Mouse (Mus musculus): ENCODE measurements around the gene Map7d1. TPM values are rescaled to one million over a fixed set of nuclear protein-coding genes. Genes with fewer than 3 reads are reported as not detected.

Gene Map7d1
- 59.8 and 69.7 TPM in 2 replicates for polyA plus RNA-seq (2016; fragmentation: Nextera tagmentation; extraction: Ambion mirVana)

DNA sequence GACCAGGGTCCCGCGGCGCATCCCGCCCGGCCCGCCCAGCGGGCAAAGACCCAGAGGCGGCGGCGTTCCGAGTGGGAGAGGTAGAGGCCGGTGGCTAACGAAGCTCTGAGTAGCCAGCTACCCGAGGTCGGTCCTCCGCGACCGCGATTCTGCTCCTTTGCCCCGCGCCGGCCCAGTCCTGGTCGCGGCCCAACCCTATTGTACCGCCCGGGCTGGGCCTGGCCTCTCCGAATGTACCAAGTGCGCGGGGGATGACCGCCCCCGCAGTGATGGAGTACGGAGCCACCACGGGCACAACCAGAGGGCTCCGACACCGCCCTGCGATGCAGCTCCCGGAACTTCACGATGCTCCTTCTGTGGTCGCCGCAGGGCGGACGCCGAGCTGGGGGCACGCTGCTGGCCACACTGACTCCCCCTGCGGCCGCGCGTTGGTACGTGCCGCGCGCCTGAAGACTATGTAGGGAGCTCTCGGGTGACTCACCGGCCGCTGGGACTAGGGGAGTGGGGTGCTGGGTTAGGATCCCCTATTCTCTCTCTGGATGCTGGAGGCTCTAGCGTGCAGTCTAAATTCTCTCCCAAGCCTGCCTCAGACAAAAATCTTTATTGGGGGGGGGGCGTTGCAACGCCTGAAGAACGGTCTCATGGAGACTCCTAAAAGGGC lies at the start of gene Map7d1:
Gene Map7d1, minus strand, starts transcription at position 213 of the 661 bp plus-strand sequence.
- Histone ChIP-seq H3K27me3 (ENCODE audit: low read depth, poor library complexity, severe bottlenecking) (no peaks in the 10 kb centered on the region), H3K4me3 (peak within 1 kb of the TSS; percentile 100), H3K27ac (replicated peaks) (peak within 1 kb of the TSS; percentile 100), H3K4me1 (peaks cover 84% of the 10 kb centered on the region), H3K9me3 (replicated peaks) (no peaks in the 10 kb centered on the region), H3K36me3 (peaks cover 17% of the 10 kb centered on the region)
- WGBS, result under 1% methylated on average over 59 of the region's 59 CpGs
- peak; percentile 91 for DNase-seq (ENCODE audit: low spot score)

DNA sequence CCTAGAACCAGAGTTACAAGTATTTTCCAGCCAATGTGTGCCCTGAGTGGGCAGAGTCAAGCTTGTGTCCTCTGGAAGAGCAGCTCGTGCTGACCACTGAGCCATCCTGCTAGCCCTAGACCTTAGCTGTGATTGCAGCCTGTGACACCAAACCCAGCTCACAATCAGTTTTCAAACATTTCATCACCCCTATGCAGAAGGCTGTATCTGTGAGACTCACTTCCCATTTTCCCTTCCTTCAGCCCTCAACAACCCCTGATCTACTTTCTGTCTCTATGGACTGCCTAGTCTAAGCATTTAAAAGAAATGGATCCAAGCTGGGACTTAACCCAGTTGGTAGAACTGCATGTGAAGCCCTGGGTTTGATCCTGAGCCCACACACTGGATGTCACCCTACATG lies 49.3 kb upstream of the Map7d1 start:
- Histone ChIP-seq H3K27ac (replicated peaks) (no peak overlapping the region), H3K4me3 (no peak overlapping the region), H3K27me3 (ENCODE audit: low read depth, poor library complexity, severe bottlenecking) (peaks cover 57% of the 10 kb centered on the region), H3K36me3 (no peaks in the 10 kb centered on the region), H3K4me1 (peaks cover 32% of the 10 kb centered on the region), H3K9me3 (replicated peaks) (peaks cover 5% of the 10 kb centered on the region; the same call in 1 of the 2 replicates)
- no peak for DNase-seq (ENCODE audit: low spot score)
- WGBS, result 84% methylated on average over 1 of the region's 1 CpGs

DNA sequence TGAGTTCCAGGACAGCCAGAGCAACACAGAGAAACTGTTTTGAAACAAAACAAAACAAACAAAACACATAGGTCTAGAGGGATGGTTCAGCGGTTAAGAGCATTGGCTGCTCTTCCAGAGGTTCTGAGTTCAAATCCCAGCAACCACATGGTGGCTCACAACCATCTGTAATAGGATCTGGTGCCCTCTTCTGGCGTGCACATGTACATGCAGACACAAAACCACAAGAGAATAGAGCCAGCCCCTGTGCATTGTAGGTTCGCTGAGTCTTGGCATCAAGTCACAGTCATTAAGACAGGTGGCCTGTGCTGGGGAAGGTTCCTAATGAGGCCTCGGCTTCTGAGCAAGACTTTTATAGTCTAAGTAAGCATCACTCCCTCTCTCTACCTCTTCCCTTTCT lies 47.7 kb upstream of the Map7d1 start:
- 60% methylated on average over 4 of the region's 4 CpGs for WGBS
- no peak overlapping the region for H3K4me3 ChIP-seq
- DNase-seq (ENCODE audit: low spot score), result no peak
- no peaks in the 10 kb centered on the region for H3K36me3 ChIP-seq
- peaks cover 5% of the 10 kb centered on the region; the same call in 1 of the 2 replicates for H3K9me3 ChIP-seq (replicated peaks)
- H3K4me1 ChIP-seq, result peaks cover 20% of the 10 kb centered on the region
- peaks cover 64% of the 10 kb centered on the region for H3K27me3 ChIP-seq (ENCODE audit: low read depth, poor library complexity, severe bottlenecking)
- no peak overlapping the region for H3K27ac ChIP-seq (replicated peaks)

DNA sequence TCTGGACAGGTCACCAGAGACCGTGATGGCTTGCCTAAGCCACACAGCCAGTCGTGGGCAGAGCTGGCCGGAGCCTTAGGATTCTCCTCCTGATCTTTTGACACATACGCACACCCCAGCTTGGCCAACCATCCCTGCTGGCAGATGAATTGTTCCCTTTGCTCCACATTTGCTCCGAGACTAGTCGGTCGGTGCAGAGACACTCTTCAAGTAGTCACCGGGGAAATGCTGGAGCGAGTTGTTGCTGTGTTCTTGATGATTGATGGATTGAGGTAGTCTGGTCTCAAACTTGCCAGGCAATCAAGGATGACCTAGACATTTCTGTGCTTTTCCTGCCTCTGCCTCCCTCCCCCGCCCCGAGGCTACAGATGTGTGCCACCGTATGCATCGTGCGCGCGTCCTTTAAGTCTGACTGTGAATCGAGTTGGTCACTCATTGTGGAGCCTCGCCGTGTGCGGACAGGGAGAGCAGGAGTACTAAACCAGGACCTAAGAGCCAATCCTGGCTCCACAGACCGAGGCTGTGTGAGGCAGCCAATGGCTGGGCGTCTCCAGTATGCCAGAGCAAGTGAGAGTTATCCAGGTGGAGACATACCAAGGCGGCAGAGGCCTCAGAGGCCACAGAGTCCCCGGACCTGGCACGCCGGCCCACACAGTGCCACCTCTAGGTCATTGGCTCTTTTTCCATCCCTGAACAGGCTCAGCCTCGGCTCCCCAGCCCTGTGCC lies 45.6 kb upstream of the Map7d1 start:
- Histone ChIP-seq H3K4me3 (peak overlapping the region; percentile 46), H3K27ac (replicated peaks) (no peak overlapping the region), H3K36me3 (no peaks in the 10 kb centered on the region), H3K4me1 (peaks cover 27% of the 10 kb centered on the region), H3K27me3 (ENCODE audit: low read depth, poor library complexity, severe bottlenecking) (peaks cover 75% of the 10 kb centered on the region), H3K9me3 (replicated peaks) (peaks cover 5% of the 10 kb centered on the region; the same call in 1 of the 2 replicates)
- 3% methylated on average over 27 of the region's 27 CpGs for WGBS
- peak; percentile 20 for DNase-seq (ENCODE audit: low spot score)

DNA sequence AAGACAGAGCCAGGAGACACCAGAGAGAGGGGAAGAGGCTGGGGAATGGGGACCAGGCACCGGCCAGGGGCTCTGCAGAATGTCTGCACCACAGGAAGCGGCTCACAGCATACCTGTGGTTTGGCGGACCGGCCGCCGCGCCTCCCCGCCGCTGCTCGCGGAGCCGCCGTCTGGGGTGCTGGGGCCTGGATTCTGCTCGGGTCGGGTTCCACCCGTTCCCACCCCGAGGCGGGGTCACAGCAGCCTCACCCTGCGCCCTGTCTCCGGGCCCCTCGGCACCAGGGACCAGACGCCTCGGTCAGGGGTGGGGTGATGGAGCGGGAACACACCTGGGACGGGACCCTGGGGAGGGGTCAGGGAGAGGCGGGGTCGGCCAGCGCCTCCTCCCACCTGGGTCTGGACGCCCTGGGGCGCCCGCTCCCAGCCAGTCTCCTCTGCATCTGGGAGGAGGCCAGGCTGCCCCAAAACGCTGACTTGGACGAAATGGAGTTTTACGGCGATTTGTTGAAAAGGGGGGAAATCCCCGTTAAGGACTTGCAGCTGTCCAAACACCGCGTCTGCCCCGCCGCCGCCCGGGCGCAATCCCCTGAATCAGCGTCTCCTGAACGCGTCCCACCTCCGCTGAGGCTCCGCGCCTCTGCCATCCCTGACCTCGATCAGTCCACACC lies 44.9 kb upstream of the Map7d1 start:
- DNase-seq (ENCODE audit: low spot score), result peak; percentile 43
- Histone ChIP-seq H3K4me3 (peak overlapping the region; percentile 46), H3K9me3 (replicated peaks) (peaks cover 2% of the 10 kb centered on the region; the same call in 1 of the 2 replicates), H3K27me3 (ENCODE audit: low read depth, poor library complexity, severe bottlenecking) (peaks cover 82% of the 10 kb centered on the region), H3K36me3 (no peaks in the 10 kb centered on the region), H3K4me1 (peaks cover 33% of the 10 kb centered on the region), H3K27ac (replicated peaks) (no peak overlapping the region)
- WGBS, result under 1% methylated on average over 50 of the region's 50 CpGs

DNA sequence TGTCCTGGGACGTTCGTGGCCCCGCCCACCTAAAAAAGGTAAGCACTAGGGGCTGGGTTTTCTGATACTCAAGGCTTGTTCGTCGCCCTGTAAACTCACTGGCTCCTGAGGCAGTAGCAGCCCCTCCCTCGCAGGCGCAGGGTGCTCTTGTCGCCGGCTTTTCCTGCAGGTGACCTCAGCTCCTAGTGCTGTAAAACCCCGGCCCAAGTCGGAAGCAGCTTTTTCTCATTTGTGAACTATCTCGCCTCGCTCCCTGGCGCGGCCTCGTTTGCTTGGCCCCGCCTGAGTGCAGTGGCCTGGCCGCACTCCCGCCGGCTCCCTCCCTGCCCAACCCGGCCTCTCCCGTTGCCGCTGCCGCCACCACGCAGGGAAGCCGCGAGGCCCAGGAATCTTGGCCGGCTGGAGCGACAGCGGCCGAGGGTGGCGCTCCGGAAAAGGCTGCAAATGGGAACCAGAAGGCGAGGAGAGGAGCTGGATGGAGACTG lies 40.5 kb upstream of the Map7d1 start:
- Histone ChIP-seq H3K27me3 (ENCODE audit: low read depth, poor library complexity, severe bottlenecking) (peaks cover 85% of the 10 kb centered on the region), H3K36me3 (no peaks in the 10 kb centered on the region), H3K27ac (replicated peaks) (peak overlapping the region; percentile 59), H3K9me3 (replicated peaks) (no peaks in the 10 kb centered on the region), H3K4me1 (peaks cover 27% of the 10 kb centered on the region), H3K4me3 (peak overlapping the region; percentile 51)
- DNase-seq (ENCODE audit: low spot score), result peak; percentile 65
- under 1% methylated on average over 34 of the region's 34 CpGs for WGBS

DNA sequence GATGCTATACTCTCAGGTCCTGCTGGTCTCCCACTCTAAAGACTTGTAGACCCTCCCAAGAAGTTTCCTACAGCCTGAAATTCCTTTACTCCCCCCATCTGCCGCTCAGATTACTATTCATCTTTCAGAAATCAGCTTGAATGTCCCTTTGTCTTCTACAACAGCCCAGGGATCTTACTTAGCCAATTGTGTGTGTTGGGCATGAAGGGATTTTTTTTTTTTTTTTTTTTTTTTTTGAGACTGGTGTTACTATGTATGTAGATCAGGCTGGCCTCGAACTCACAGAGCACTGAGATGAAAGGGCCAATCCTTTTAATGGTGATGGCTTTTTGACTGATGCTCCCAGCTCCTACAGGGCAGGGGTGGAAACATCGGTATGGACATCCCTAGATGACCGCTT lies 39.8 kb upstream of the Map7d1 start:
- no peak overlapping the region for H3K4me3 ChIP-seq
- no peaks in the 10 kb centered on the region for H3K36me3 ChIP-seq
- DNase-seq (ENCODE audit: low spot score), result no peak
- H3K9me3 ChIP-seq (replicated peaks), result no peaks in the 10 kb centered on the region
- H3K27me3 ChIP-seq (ENCODE audit: low read depth, poor library complexity, severe bottlenecking), result peaks cover 81% of the 10 kb centered on the region
- H3K27ac ChIP-seq (replicated peaks), result no peak overlapping the region
- peaks cover 26% of the 10 kb centered on the region for H3K4me1 ChIP-seq
- WGBS, result 37% methylated on average over 4 of the region's 4 CpGs

DNA sequence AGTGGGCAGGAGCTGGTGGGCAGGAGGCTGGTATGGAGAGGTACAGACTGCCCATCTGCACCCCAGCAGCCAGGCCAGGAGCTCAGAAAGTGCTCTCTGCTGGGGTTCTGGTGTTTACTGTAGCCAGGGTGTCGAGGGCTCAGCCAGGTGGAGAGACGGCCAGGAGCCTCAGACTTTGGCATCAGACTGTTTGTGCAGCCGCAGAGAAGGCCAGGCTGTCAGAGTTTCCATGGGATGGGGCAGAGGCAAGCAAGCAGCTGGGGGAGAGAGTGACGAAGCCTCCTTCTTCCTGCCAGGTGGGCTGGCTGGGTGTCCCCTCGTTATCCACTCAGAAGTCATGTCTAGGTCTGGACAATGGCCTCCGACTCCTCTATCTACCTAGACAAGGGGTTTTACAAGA lies 39.0 kb upstream of the Map7d1 start:
- Histone ChIP-seq H3K36me3 (no peaks in the 10 kb centered on the region), H3K4me3 (no peak overlapping the region), H3K27me3 (ENCODE audit: low read depth, poor library complexity, severe bottlenecking) (peaks cover 80% of the 10 kb centered on the region), H3K9me3 (replicated peaks) (no peaks in the 10 kb centered on the region), H3K27ac (replicated peaks) (no peak overlapping the region), H3K4me1 (peaks cover 22% of the 10 kb centered on the region)
- 75% methylated on average over 6 of the region's 6 CpGs for WGBS
- DNase-seq (ENCODE audit: low spot score), result no peak

DNA sequence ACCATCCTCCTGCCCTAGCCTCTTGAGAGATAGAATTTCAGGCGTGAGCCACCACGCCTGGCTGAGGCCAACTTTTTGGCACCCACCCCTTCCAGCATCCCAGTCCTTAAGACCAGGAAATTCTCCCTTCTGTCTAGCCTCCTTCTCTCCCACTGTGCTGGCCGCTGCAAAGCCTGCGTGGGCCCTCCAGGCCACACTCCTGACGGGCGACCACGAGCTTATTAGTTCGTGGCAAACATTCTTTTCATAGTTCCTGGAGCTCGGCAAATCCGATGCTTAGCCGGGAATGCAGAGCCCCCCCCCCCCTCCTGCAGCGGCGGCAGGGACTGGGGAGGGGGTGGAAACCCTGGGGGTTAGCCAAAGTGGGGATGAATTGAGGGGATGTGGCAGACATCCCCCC lies 35.1 kb upstream of the Map7d1 start:
- no peak overlapping the region for H3K4me3 ChIP-seq
- no peaks in the 10 kb centered on the region for H3K36me3 ChIP-seq
- H3K27me3 ChIP-seq (ENCODE audit: low read depth, poor library complexity, severe bottlenecking), result peaks cover 80% of the 10 kb centered on the region
- H3K27ac ChIP-seq (replicated peaks), result no peak overlapping the region; the same call in 1 of the 2 replicates
- 29% methylated on average over 13 of the region's 13 CpGs for WGBS
- DNase-seq (ENCODE audit: low spot score), result no peak
- H3K9me3 ChIP-seq (replicated peaks), result no peaks in the 10 kb centered on the region
- peaks cover 31% of the 10 kb centered on the region for H3K4me1 ChIP-seq

DNA sequence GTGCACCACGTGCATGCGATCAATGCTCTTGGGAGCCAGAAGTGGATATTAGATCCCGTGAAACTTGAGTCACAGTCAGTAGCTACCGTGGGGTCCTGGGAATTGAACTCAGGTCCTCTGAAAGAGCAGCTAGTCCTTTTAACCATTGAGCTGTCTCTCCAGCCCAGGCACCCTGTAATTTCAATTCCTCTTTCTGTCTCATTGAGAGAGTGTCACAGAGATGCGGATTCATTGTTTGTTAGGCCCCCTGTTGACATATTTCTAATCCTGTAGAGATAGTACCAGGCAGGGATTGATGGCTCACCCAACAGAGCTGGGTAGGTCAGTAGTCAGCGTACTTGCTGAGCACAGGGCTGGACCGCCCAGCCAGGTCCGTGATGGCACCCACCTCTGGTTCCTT lies 34.2 kb upstream of the Map7d1 start:
- 82% methylated on average over 8 of the region's 8 CpGs for WGBS
- Histone ChIP-seq H3K36me3 (no peaks in the 10 kb centered on the region), H3K9me3 (replicated peaks) (no peaks in the 10 kb centered on the region; the same call in 1 of the 2 replicates), H3K4me1 (peaks cover 30% of the 10 kb centered on the region), H3K27me3 (ENCODE audit: low read depth, poor library complexity, severe bottlenecking) (peaks cover 80% of the 10 kb centered on the region), H3K27ac (replicated peaks) (no peak overlapping the region), H3K4me3 (no peak overlapping the region)
- DNase-seq (ENCODE audit: low spot score), result no peak

DNA sequence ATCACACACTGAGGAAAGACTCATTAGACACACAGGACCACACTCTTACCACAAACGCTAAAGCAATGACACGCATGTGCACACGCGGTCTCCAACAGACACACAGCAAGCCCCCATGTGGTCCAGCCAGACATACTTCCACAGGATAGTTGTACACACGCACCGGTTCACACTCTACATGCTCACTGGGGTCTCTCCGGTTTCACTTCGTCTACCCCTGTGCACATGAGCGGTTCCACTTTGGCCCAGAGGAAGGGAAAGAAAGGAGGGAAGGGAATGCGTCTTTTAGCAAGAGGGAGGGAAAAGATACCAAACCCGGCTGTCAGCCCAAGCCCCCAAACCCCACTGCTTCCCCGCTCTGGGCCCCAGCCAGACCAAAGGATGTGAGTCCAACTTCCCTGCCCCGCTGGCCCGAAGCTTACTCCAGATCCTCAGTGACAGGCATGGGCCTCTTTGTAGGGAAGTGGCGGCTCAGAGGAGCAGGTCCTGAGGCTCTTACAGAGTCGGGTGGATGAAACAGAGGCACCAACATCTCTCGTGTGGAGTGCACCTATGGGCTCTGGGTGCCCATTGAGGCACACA lies 32.0 kb upstream of the Map7d1 start:
- Histone ChIP-seq H3K9me3 (replicated peaks) (no peaks in the 10 kb centered on the region; the same call in 1 of the 2 replicates), H3K4me1 (peaks cover 33% of the 10 kb centered on the region), H3K27me3 (ENCODE audit: low read depth, poor library complexity, severe bottlenecking) (peaks cover 85% of the 10 kb centered on the region), H3K27ac (replicated peaks) (no peak overlapping the region), H3K36me3 (no peaks in the 10 kb centered on the region), H3K4me3 (no peak overlapping the region)
- 40% methylated on average over 17 of the region's 17 CpGs for WGBS
- no peak for DNase-seq (ENCODE audit: low spot score)

DNA sequence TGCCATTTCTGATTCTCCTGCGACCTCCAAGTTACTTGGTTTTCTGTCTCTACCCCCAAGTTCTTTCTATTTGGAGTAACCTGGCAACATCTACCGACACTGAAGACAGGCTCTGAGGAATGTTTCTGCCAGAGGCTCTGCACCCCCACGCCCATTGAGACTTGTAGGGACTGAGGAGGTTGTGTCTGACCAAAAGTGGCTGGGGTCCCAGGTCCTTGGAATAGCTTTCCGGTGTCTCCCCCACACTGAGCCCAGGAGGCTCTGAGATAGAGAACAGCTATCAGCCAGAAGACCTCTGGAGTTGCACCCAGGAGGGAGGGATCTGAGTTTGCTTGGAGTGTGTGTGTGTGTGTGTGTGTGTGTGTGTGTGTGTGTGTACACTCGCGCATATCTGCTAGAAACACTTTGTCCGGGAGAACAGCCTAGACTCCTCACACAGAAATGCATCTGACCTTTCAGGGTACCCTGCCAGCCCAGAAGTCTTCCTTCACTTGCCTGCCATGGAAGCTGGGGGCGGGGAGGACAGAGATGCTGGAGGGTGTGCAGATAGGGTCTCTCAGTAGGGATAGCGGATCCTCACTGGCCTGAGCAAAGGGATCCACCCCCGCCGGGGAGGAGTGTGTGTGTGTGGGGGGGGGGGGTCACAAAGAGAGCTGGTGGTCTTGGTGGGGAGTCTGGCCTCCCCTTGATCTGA lies 31.3 kb upstream of the Map7d1 start:
- H3K27ac ChIP-seq (replicated peaks), result no peak overlapping the region
- H3K9me3 ChIP-seq (replicated peaks), result no peaks in the 10 kb centered on the region; the same call in 1 of the 2 replicates
- H3K36me3 ChIP-seq, result no peaks in the 10 kb centered on the region
- H3K4me3 ChIP-seq, result peak overlapping the region; percentile 48; the same call in 1 of the 2 replicates
- no peak for DNase-seq (ENCODE audit: low spot score)
- WGBS, result 39% methylated on average over 11 of the region's 11 CpGs
- H3K4me1 ChIP-seq, result peaks cover 33% of the 10 kb centered on the region
- H3K27me3 ChIP-seq (ENCODE audit: low read depth, poor library complexity, severe bottlenecking), result peaks cover 82% of the 10 kb centered on the region
